Mouse (Mus musculus): Measurements from ENCODE around the gene Rnft2. TPM values are rescaled to one million over a fixed set of nuclear protein-coding genes. Genes with fewer than 3 reads are reported as not detected.

Rnft2 gene
- polyA plus RNA-seq, 1 experiment from 2014 or later: 3.4 TPM

DNA sequence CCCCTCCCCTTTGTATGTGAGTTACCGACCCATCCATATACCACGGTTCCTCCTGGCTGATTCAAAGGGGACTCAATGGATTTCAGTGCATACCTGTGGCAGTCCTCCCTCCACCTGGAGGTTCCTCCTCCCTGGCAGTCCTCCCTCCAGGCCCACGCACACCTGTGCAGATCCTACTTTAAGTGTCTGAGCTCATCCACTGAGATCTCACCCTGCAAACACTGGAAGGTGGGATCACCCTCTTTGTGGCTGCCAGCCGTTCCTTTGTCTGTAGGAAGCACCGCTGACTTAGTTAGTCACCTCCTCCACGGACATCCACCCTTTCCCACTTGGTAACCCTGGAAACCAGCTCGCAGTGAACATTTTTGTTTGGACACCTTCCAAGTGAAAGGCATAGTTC, 67.3 kb downstream of the Rnft2 start:
- WGBS: 53% methylated on average over 7 of the region's 7 CpGs
- Histone ChIP-seq H3K9me3 (ENCODE audit: low read depth, low read length) (no peaks in the 10 kb centered on the region), H3K4me1 (ENCODE audit: insufficient read depth) (no peaks in the 10 kb centered on the region), H3K36me3 (ENCODE audit: insufficient read depth) (no peaks in the 10 kb centered on the region), H3K27ac (ENCODE audit: low read depth) (no peak overlapping the region), H3K9ac (no peak overlapping the region), H3K4me2 (no peak overlapping the region), H3K27me3 (ENCODE audit: insufficient read depth, low read length) (peaks cover 26% of the 10 kb centered on the region), H3K4me3 (ENCODE audit: low read depth, low read length) (no peak overlapping the region)
- TF ChIP-seq CTCF (IDR thresholded peaks at IDR 0.05; ENCODE audit: low read depth): no peak
- ATAC-seq (ENCODE audit: insufficient read depth) (no peak), DNase-seq (no peak)

DNA sequence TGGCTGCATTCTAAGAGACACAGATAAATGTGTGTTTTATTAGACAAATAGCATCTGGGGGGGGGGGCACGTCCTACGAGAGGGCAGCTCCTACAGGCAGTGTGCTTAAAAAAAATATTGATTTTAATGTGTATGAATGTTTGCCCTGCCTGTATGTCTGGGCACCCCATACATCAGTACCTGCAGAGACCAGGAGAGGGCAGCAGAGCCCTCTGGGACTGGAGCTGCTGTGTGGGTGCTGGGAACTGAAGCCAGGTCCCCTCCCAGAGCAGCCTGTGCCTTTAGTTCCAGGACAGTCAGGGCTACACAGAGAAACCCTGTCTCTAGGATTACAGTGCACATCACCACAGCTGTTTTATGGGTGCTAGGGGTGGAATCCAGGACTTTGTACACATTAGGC, 69.8 kb downstream of the Rnft2 start:
- Histone ChIP-seq H3K9me3 (ENCODE audit: low read depth, low read length) (no peaks in the 10 kb centered on the region), H3K27me3 (ENCODE audit: insufficient read depth, low read length) (peaks cover 51% of the 10 kb centered on the region), H3K4me3 (ENCODE audit: low read depth, low read length) (no peak overlapping the region), H3K36me3 (ENCODE audit: insufficient read depth) (no peaks in the 10 kb centered on the region), H3K4me1 (ENCODE audit: insufficient read depth) (no peaks in the 10 kb centered on the region), H3K27ac (ENCODE audit: low read depth) (no peak overlapping the region), H3K9ac (no peak overlapping the region), H3K4me2 (peak overlapping the region; percentile 52; the same call in 1 of the 2 replicates)
- 17% methylated on average over 2 of the region's 2 CpGs for WGBS
- DNase-seq (no peak), ATAC-seq (ENCODE audit: insufficient read depth) (no peak)
- peak; percentile 29; the same call in 1 of the 2 replicates for TF ChIP-seq CTCF (IDR thresholded peaks at IDR 0.05; ENCODE audit: low read depth)

DNA sequence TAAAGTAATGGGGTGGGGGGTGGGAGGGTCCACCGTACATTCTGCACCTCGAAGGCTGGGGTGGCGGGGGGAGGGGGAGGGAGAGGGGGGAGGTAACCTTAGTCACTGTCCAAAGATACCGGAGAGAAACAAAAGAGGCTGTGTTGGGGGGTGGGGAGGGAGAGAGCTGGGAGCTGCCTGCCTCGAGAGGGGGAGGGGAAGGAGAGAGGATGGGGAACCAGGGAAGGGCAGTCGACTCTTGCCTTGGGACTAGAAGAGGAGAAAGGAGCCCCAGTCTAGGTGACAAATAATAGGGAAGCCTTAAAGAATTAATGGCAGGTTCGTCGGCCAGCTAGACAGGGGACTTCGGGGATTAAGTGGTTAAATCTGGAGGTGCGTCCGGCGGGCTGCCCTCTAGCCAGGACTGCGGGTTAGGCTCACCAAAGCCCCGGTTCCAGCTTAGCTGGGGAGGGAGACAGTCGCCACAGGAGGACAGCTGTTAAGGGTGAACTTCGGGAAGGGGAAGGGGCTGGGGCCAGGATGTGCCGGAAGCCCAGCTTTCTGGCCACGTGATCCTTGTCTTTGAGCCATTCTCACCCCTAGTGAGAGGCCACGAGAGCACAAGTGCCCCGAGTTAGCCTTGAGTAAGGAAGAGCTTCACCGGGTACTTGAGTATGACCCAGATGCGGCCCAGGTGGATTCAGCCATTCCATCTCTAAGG, 70.5 kb downstream of the Rnft2 start:
- TF ChIP-seq CTCF (IDR thresholded peaks at IDR 0.05; ENCODE audit: low read depth): no peak
- H3K4me3 ChIP-seq (ENCODE audit: low read depth, low read length): peak overlapping the region; percentile 19
- H3K9me3 ChIP-seq (ENCODE audit: low read depth, low read length): no peaks in the 10 kb centered on the region
- no peaks in the 10 kb centered on the region for H3K36me3 ChIP-seq (ENCODE audit: insufficient read depth)
- ATAC-seq (ENCODE audit: insufficient read depth) (no peak), DNase-seq (no peak)
- H3K27ac ChIP-seq (ENCODE audit: low read depth): no peak overlapping the region
- under 1% methylated on average over 22 of the region's 22 CpGs for WGBS
- no peaks in the 10 kb centered on the region for H3K4me1 ChIP-seq (ENCODE audit: insufficient read depth)
- peaks cover 57% of the 10 kb centered on the region for H3K27me3 ChIP-seq (ENCODE audit: insufficient read depth, low read length)
- H3K4me2 ChIP-seq: peak overlapping the region; percentile 52
- H3K9ac ChIP-seq: no peak overlapping the region

DNA sequence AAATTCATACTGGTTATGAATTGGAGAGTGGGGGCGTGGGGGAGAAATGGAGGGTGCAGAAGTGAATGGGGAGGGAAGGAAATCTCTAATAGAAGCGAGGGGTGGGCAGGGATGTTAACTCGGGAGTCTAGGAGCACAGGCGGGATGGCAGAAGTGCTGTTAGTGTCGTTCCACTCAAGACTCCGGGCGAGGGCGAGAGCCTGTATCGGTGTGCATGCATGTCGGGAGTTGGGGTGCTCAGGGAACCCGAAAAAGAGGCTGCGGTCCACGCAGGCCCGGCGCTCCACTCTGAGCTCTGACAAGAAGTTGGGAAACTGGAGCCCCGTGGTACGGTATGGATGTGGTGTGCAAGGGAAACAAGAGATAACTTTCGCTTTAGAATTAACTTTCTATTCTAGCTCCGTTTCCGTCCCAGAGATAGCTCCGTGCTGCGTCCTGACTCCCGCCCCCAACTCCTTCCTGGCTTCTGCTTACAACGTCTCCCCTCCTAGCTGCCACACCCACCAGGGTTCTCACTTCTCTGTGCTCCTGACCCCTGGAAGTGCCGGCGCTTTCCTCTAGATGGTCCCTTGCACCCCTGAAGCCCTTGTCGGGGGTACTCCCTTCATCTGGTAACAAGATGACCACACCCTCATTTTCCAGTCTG, 72.7 kb downstream of the Rnft2 start:
- DNase-seq (no peak), ATAC-seq (ENCODE audit: insufficient read depth) (no peak)
- Histone ChIP-seq H3K27me3 (ENCODE audit: insufficient read depth, low read length) (peaks cover 76% of the 10 kb centered on the region), H3K4me3 (ENCODE audit: low read depth, low read length) (peak overlapping the region; percentile 25), H3K4me1 (ENCODE audit: insufficient read depth) (no peaks in the 10 kb centered on the region), H3K36me3 (ENCODE audit: insufficient read depth) (no peaks in the 10 kb centered on the region), H3K4me2 (peak overlapping the region; percentile 59), H3K27ac (ENCODE audit: low read depth) (no peak overlapping the region), H3K9ac (no peak overlapping the region), H3K9me3 (ENCODE audit: low read depth, low read length) (no peaks in the 10 kb centered on the region)
- WGBS: 2% methylated on average over 27 of the region's 27 CpGs
- TF ChIP-seq CTCF (IDR thresholded peaks at IDR 0.05; ENCODE audit: low read depth): no peak

DNA sequence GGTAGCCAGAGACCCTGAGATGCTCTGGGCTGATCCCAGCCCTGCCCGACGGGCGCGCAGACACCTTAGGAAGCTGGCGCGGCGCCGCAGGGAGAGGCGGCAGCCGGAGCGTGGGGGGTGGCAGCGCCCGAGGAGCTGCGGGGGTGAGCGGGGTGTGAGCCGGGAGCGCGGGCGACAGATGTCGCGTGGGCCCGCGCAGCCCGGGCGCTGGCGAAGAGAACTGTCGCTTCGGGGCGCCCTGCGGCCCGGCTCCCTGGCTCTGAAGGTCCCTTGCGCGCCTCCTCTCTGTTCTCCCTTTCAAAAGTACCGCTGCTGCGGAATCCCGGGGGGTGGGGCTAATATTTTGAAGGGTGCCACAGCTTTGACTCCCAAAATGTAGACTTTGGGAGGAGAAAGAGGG, 73.3 kb downstream of the Rnft2 start:
- Histone ChIP-seq H3K4me2 (peak overlapping the region; percentile 59), H3K4me3 (ENCODE audit: low read depth, low read length) (peak overlapping the region; percentile 25), H3K27me3 (ENCODE audit: insufficient read depth, low read length) (peaks cover 77% of the 10 kb centered on the region), H3K9me3 (ENCODE audit: low read depth, low read length) (no peaks in the 10 kb centered on the region), H3K36me3 (ENCODE audit: insufficient read depth) (no peaks in the 10 kb centered on the region), H3K27ac (ENCODE audit: low read depth) (no peak overlapping the region), H3K9ac (no peak overlapping the region), H3K4me1 (ENCODE audit: insufficient read depth) (no peaks in the 10 kb centered on the region)
- no peak for DNase-seq
- no peak for TF ChIP-seq CTCF (IDR thresholded peaks at IDR 0.05; ENCODE audit: low read depth)
- ATAC-seq (ENCODE audit: insufficient read depth): no peak
- under 1% methylated on average over 36 of the region's 36 CpGs for WGBS

DNA sequence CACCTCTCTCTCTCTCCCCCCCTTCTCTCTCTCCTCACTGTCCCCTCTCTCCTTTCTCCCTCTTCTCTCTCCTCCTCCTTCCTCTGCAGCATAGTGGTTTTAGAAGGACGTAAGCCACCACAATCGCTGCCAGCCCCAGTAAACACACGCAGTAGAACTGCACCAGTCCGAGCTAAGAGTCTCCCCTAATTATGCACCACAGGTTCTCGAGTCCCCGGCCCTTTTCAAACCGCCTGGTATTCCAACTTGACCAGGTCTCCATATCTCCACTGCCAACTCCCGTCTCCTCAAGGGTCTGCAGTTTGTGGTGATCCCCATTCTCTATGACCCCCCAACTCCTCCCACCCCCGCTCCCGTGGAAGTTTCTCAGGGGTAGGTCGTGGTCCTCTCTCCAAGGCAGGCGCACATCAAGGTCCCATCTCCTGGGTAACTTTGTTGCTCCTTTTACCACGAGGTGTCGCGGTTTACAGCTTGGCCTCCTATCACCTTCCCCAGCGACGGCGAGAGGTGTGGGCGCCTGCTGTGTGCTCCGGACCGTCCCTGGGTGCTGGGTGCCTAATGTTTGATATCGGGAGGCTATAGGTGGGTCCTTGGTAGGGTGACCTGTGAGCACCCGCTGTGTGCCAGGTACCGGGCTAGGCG, 73.9 kb downstream of the Rnft2 start:
- peak; percentile 46 for TF ChIP-seq CTCF (IDR thresholded peaks at IDR 0.05; ENCODE audit: low read depth)
- 1% methylated on average over 25 of the region's 25 CpGs for WGBS
- H3K4me2 ChIP-seq: peak overlapping the region; percentile 59

More for the DNA sequence above, 73.9 kb downstream of the Rnft2 start:
- H3K4me1 ChIP-seq (ENCODE audit: insufficient read depth): no peaks in the 10 kb centered on the region
- no peak overlapping the region for H3K27ac ChIP-seq (ENCODE audit: low read depth)
- no peak overlapping the region for H3K9ac ChIP-seq
- H3K9me3 ChIP-seq (ENCODE audit: low read depth, low read length): no peaks in the 10 kb centered on the region
- DNase-seq: peak; percentile 47
- no peak for ATAC-seq (ENCODE audit: insufficient read depth)
- H3K4me3 ChIP-seq (ENCODE audit: low read depth, low read length): 0 out of 2 replicates have a peak overlapping the region, but pooled peaks have one; percentile 25
- H3K36me3 ChIP-seq (ENCODE audit: insufficient read depth): no peaks in the 10 kb centered on the region
- peaks cover 77% of the 10 kb centered on the region for H3K27me3 ChIP-seq (ENCODE audit: insufficient read depth, low read length)

Measured in lung, embryonic 14.5 days (tissue).